Mouse (Mus musculus) olfactory bulb, adult 2 months (tissue): Measurements from ENCODE around the gene Phlda3.

Source experiments
- CTCF ChIP-seq: fragments of 200-500 bp; IDR thresholded peaks from 2 replicates; pipeline ENCODE4 v1.5.1; 2012; ENCODE audit warnings: low read depth, mild to moderate bottlenecking, low read length, moderate library complexity; ENCODE audit not compliant: insufficient read depth
- POLR2A ChIP-seq: fragments of 200-500 bp; IDR thresholded peaks from 2 replicates; pipeline ENCODE4 v1.6.1; 2012; ENCODE audit warnings: mild to moderate bottlenecking, low read depth, low read length, moderate library complexity; ENCODE audit not compliant: insufficient read depth

- TF ChIP-seq POLR2A (no peak), CTCF (peak; percentile 80)
These were observed 15.3 kb downstream of the Phlda3 start for GRCm38 (mm10) chr1:135781220-135781619.
